Mouse (Mus musculus) granulocyte monocyte progenitor cell, adult 5-6 weeks (primary cell): ENCODE measurements around the gene Ostc. TPM values are rescaled to one million over a fixed set of nuclear protein-coding genes. Genes with fewer than 3 reads are reported as not detected.

ENCODE experiments used
- ATAC-seq: replicated peaks from 2 replicates; pipeline ENCODE4 v1.8.0; 2016; ENCODE audit warnings: mild to moderate bottlenecking, moderate TSS enrichment, inconsistent platforms; ENCODE audit not compliant: poor library complexity, severe bottlenecking
- total RNA-seq, 2 experiments: library from RNA; stranded (forward) in 1 of 2; stranded (reverse) in 1 of 2; fragments of 200-712, 200-1000 nt in 1 of 2; fragments of >200 nt in 1 of 2; fragmentation: Nextera tagmentation in 1 of 2; gene quantifications; 2 replicates each; pipeline ENCODE4 v1.2.3; 2014 to 2017

Ostc gene
- total RNA-seq (2014; fragmentation: Nextera tagmentation): 261 and 276 TPM in 2 replicates
- 302 and 356 TPM in 2 replicates for total RNA-seq (2017)

GRCm38 (mm10) chr3:130708967-130709924 lies at the start of gene Ostc:
Ostc (minus strand) TSS chr3:130709444.
- ATAC-seq: peak; percentile 92

- ATAC-seq: no peak
Observed at GRCm38 (mm10) chr3:130758157-130758841, 49.1 kb upstream of the Ostc start.

GRCm38 (mm10) chr3:130757117-130757852 lies 48.0 kb upstream of the Ostc start:
- no peak for ATAC-seq

GRCm38 (mm10) chr3:130749206-130749605 lies 40.0 kb upstream of the Ostc start:
- ATAC-seq: no peak

- ATAC-seq: no peak
Observed at GRCm38 (mm10) chr3:130746673-130747619, 37.7 kb upstream of the Ostc start.

GRCm38 (mm10) chr3:130737652-130738361 lies 28.6 kb upstream of the Ostc start:
- no peak for ATAC-seq

GRCm38 (mm10) chr3:130736758-130737157 lies 27.5 kb upstream of the Ostc start:
- no peak for ATAC-seq

- peak; percentile 90 for ATAC-seq
Observed at GRCm38 (mm10) chr3:130730189-130730653, 21.0 kb upstream of the Ostc start, which contains the start of gene Rpl34. Rpl34 (minus strand) TSS chr3:130730398.

GRCm38 (mm10) chr3:130729472-130730188 lies 20.4 kb upstream of the Ostc start:
- peak; percentile 52 for ATAC-seq

GRCm38 (mm10) chr3:130727676-130728075 lies 18.4 kb upstream of the Ostc start:
- ATAC-seq: no peak

GRCm38 (mm10) chr3:130727036-130727435 lies 17.8 kb upstream of the Ostc start:
- ATAC-seq: no peak

GRCm38 (mm10) chr3:130725718-130726117 lies 16.5 kb upstream of the Ostc start:
- ATAC-seq: no peak

- ATAC-seq: no peak
Observed at GRCm38 (mm10) chr3:130722733-130723478, 13.7 kb upstream of the Ostc start.

- ATAC-seq: no peak
Observed at GRCm38 (mm10) chr3:130720225-130720624, 11.0 kb upstream of the Ostc start.

GRCm38 (mm10) chr3:130718871-130719270 lies 9.6 kb upstream of the Ostc start:
- ATAC-seq: no peak

- no peak for ATAC-seq
Observed at GRCm38 (mm10) chr3:130716555-130716954, 7.3 kb upstream of the Ostc start.
